Mouse (Mus musculus) embryo, embryonic 11.5 days (tissue): ENCODE data around the gene Zg16.
A peak's percentile ranks its signal among the peaks of the same experiment; 100 is the strongest.

ENCODE experiments used
- DNase-seq: peaks from one replicate; pipeline ENCODE4 v3.0.0-alpha.2; 2012; ENCODE audit warnings: low read depth, low spot score

The Zg16 gene

DNA sequence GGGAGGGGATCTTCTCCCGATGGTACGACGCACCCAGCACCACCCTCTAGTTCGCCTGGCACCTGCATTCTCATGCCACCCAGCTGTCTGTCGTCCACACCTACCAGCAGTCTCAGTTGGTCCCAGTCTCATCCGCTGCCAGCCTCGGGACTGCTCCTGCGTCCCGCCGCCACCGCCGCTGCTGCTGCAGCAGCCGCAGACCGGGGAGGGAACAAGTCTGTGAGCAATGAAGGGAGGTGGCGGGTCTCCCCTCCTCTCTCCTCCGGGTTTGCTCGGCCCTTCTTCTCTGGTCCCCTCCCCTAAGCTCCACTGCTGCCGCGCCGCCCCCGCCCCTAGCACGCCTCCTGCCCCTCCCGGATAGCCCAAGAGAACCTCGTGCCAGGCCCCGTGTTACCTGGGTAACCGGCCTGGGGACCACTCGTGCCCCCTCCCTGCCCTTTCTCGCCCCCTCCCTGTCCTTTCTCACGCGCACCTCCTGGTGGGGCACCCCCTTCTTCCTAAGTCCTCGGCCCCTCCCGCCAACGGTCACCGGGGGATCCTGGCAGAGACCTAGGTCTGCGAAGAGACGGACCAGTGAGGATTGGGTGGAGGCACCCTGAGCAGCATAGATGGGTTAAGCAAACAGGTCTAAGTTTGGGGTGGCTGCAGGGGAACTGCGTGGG is 66.1 kb downstream of the Zg16 start, which contains the start of the genes Gm42742 and Prrt2:
Gm42742 (minus strand) TSS at position 197 of the 662 bp plus-strand sequence.
Prrt2 (minus strand) TSS at position 311 of the 662 bp plus-strand sequence.
- DNase-seq = peak; percentile 41

GRCm38 (mm10) chr7:127020491-127020890 is 66.6 kb downstream of the Zg16 start:
- no peak for DNase-seq

GRCm38 (mm10) chr7:127020031-127020430 is 67.1 kb downstream of the Zg16 start:
- DNase-seq = no peak

GRCm38 (mm10) chr7:127019306-127019960 is 67.7 kb downstream of the Zg16 start:
- DNase-seq = no peak

- DNase-seq = no peak
These were observed 68.5 kb downstream of the Zg16 start for GRCm38 (mm10) chr7:127018416-127019305.

DNA sequence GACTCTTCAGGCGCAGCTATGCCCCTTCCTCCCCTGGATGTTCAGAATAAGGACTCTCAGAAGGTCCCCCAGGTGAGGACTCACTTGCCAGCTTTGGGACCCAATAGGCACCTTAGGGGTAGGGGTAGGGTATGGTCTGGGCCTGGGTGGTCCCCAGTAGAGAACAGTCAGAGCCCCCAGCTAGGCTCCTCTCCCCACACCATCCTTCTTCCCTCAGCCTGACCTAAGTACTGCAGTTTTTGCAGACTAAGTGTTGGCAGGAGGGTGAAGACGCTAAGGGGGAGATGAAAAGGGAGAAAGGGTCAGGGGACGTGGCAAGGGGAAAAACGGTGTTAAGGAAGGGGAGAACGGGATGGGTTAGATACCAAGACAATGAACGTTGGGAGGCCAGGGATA is 69.2 kb downstream of the Zg16 start:
- DNase-seq = no peak

DNA sequence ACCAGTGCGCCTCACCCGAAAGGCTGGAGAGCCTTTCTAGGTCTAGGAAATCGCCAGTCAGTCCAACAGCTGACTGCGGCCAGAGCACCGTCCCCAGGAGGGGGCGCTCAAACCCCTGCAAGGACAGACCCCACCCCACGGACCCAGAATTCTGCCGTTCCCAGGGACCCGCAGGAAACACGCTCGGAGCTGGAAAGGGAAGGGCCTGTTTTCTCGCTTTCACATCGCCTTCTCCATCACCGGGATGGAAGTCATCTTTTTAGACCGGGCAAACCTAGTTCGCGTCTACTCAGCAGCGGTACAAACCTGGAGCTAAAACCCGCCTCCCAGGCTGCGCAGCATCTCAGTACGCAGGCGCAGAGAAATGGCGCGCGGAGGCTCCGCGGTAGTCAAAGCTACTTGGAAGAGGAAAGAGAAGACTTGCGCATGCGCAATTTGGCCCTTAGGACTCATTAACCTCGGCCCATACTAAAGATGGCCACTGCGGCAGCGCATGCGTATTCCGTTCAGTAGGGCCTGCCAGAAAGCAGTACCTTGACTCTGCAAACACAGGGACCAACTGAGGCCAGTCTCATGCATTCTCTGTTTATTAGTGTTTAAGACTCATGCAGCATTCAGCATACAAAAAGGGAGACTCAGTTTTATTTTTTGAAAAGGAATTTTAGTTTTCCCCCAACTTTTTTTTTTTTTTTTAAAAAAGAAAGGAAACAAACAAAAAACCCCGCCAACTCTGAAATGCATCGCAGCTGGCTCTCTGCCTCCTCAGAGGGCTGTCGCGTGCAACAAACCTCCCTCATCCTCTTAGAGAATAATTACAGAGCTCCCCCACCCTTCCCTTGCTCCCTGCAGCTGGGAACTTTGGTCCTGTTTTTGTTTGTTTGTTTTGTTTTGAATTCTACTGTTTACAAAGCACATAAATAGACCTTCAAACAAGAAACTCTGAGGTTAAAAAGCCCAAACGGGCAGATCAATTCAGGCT is 69.9 kb downstream of the Zg16 start, which contains the start of gene Pagr1a:
Pagr1a (minus strand) TSS at position 382 of the 979 bp plus-strand sequence.
- DNase-seq = peak; percentile 100

DNA sequence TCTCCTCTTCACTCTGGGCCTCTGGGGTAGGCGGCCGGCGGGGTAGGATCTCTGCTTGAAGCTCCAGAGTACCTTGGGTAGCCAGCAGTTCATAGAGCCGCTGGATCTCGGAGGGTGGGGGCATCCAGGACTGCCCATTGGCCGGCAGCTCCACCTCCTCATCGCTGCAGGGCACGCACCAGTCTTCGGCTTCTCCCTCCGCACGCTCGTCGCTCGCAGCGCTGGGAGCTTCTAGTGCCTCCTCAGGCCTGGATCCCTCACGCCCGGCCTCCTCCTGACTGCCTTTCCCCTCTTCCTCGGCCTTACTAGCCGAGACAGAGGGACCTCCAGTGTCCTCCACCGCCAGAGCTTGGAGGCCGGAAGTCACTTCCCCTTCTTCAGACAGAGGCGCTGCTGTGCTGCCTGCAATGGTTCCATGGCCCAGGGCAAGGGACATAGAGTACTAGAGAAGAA is 70.6 kb downstream of the Zg16 start:
- DNase-seq = no peak

GRCm38 (mm10) chr7:127016481-127016485 is 70.8 kb downstream of the Zg16 start, which contains the start of gene Pagr1b:
TSS of gene Pagr1b (minus strand) at chr7:127016484.
- DNase-seq = no peak

- DNase-seq = peak; percentile 35
These were observed 71.0 kb downstream of the Zg16 start for GRCm38 (mm10) chr7:127016081-127016480.

- no peak for DNase-seq
These were observed 72.1 kb downstream of the Zg16 start for GRCm38 (mm10) chr7:127014993-127015392.

DNA sequence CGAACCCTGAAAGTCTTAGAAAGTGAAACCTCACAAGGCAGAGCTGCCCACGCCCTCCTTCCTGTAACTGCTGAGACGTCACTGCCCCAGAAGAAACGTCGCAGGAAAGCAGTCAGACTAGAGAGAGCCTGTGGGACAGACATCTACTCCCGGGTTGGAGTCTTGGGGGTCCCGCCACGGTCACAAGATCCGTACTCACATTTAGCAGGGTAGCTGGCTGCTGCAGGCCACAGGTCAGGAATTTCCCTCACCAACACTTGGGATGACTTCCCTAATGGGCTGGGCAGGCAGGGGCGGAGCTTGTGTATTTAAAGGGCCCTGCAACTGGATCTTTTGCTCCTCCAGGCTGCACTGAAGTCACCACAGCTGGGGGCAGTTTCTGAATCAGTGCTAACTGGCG is 72.8 kb downstream of the Zg16 start, which contains the start of gene Mvp:
Mvp (minus strand) TSS at position 302 of the 400 bp plus-strand sequence.
- DNase-seq = peak; percentile 13

DNA sequence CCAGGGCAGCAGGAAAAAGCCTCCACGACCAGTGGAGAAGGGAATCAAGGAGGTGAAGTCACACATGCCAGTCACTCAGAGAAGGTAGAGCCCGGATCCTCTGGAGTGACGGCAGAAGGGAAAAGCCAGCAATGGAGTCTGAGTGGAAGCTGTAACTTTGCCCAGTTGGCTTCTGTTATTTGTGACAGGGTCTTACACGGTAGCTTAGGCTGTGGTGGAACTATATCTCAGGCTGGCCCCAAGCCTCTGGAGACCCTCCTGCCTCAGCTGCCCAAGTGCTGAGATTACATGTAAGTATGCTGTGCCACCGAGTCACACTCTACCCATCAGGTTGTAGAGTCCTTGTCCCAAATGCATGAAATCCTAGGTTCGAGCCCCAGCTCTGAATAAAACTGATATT is 73.7 kb downstream of the Zg16 start:
- no peak for DNase-seq

DNA sequence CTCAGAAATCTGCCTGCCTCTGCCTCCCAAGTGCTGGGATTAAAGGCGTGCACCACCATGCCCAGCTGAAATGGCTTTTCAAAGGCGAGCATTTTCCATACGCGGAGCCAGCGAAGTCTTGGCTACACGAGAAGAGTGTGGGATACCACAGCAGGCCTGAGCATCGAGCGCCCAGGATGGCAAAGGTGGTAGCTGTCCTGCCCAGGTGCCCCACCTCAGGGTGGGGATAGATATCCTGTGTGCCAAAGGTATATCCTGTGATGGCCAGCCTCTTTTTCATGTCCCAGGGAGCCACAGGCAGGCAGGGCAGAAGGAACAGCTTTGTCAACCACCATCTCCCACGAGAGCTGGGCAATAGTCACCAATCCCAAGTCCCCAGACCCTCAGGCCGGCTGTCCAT is 74.3 kb downstream of the Zg16 start:
- no peak for DNase-seq

- DNase-seq = no peak
These were observed 74.8 kb downstream of the Zg16 start for GRCm38 (mm10) chr7:127012374-127012773.

GRCm38 (mm10) chr7:127011717-127012116 is 75.4 kb downstream of the Zg16 start:
- no peak for DNase-seq

- no peak for DNase-seq
These were observed 76.1 kb downstream of the Zg16 start for GRCm38 (mm10) chr7:127011051-127011450.

- DNase-seq = no peak
These were observed 77.6 kb downstream of the Zg16 start for GRCm38 (mm10) chr7:127009307-127010085.

GRCm38 (mm10) chr7:127008239-127009019 is 78.7 kb downstream of the Zg16 start:
- no peak for DNase-seq
